Mouse (Mus musculus) ES-Bruce4 (cell line): ENCODE results near the gene Usp7.

Source experiments
- CTCF ChIP-seq: IDR thresholded peaks from one replicate; pipeline ENCODE4 v1.8.1; 2011; ENCODE audit warnings: low read depth, low read length
- POLR2A ChIP-seq: IDR thresholded peaks from one replicate; pipeline ENCODE4 v1.8.1; 2011; ENCODE audit warnings: low read length; ENCODE audit not compliant: insufficient read depth

DNA sequence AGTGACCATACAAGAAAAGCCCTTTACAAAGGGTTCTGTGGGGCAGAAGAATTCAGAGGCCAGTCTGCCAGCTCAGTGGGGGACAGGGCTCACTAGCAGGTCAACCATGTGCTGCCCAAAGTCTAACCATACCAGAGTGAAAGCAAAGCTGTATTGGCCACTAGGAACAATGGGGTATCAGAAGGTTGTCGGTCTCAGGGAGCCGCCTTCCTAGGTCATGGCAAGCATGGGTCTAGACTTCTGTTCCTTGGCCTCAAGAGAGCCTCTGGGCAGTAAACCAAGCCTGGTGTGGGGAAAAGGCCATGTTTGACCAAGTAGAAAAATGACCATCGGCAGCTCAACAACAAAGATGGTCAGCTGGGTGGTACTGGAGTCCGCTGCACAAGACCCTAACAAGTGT, 133.3 kb downstream of the Usp7 start:
- no peak for TF ChIP-seq POLR2A
- no peak for TF ChIP-seq CTCF
